Mouse (Mus musculus) right cerebral cortex, postnatal 10 days (tissue): ENCODE data around the gene Il21r.

Experiments used
- DNase-seq, 2 experiments: peaks; one replicate each; pipeline ENCODE4 v3.0.0; 2021; ENCODE audit warnings: low spot score in 2 of 2

The Il21r gene

GRCm38 (mm10) chr7:125601280-125601670 is 2.0 kb upstream of the Il21r start:
- no peak for DNase-seq

GRCm38 (mm10) chr7:125601821-125602448 is 1.3 kb upstream of the Il21r start:
- no peak for DNase-seq

- DNase-seq = no peak
These were observed 1.4 kb downstream of the Il21r start for GRCm38 (mm10) chr7:125604362-125605319.

- no peak for DNase-seq
These were observed 2.5 kb downstream of the Il21r start for GRCm38 (mm10) chr7:125605725-125606139.

- no peak for DNase-seq
These were observed 3.3 kb downstream of the Il21r start for GRCm38 (mm10) chr7:125606265-125607164.

GRCm38 (mm10) chr7:125607384-125608182 is 4.4 kb downstream of the Il21r start:
- DNase-seq = no peak

- no peak for DNase-seq
These were observed 5.0 kb downstream of the Il21r start for GRCm38 (mm10) chr7:125608183-125608688.

- DNase-seq = no peak
These were observed 10.3 kb downstream of the Il21r start for GRCm38 (mm10) chr7:125613579-125613978.

- DNase-seq = no peak
These were observed 12.2 kb downstream of the Il21r start for GRCm38 (mm10) chr7:125615453-125615852.

- DNase-seq = no peak
These were observed 14.8 kb downstream of the Il21r start for GRCm38 (mm10) chr7:125618016-125618415.

- no peak for DNase-seq
These were observed 16.8 kb downstream of the Il21r start for GRCm38 (mm10) chr7:125620077-125620476.

GRCm38 (mm10) chr7:125622741-125623685 is 19.8 kb downstream of the Il21r start:
- no peak for DNase-seq

GRCm38 (mm10) chr7:125625219-125625618 is 22.0 kb downstream of the Il21r start:
- DNase-seq = no peak

GRCm38 (mm10) chr7:125625829-125626228 is 22.6 kb downstream of the Il21r start:
- no peak for DNase-seq

- peak in 1 of 2 experiments; percentile 51 for DNase-seq
These were observed 27.1 kb downstream of the Il21r start for GRCm38 (mm10) chr7:125630317-125630716.

- no peak for DNase-seq
These were observed 27.8 kb downstream of the Il21r start for GRCm38 (mm10) chr7:125630989-125631388.

GRCm38 (mm10) chr7:125637220-125638140 is 34.3 kb downstream of the Il21r start:
- DNase-seq = no peak

- DNase-seq = no peak
These were observed 35.1 kb downstream of the Il21r start for GRCm38 (mm10) chr7:125638376-125638775.
